Mouse (Mus musculus) lung, postnatal 0 days (tissue): ENCODE data around the gene Cds2.

Experiments used
- CTCF ChIP-seq: IDR thresholded peaks from 2 replicates; pipeline ENCODE4 v1.5.1; 2016; ENCODE audit warnings: antibody characterized with exemption, mild to moderate bottlenecking
- EP300 ChIP-seq: IDR thresholded peaks from 2 replicates; pipeline ENCODE4 v1.6.1; 2016; ENCODE audit warnings: antibody characterized with exemption, mild to moderate bottlenecking, control low read depth

DNA sequence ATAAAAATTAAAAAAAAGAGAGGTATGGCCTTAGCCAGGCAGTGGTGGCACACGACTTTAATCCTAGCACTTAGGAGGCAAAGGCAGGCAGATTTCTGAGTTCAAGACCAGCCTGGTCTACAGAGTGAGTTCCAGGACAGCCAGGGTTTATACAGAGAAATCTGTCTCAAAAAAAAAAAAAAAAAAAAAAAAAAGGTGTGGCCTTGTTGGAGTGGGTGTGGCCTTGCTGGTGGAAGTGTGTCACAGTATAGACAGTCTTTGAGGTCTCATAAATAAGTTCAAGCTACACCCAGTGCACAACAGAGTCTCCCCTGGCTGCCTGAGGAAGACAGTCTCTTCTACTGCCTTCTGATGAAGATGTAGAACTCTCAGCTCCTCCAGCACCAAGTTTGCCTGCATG is 54.2 kb downstream of the Cds2 start:
- TF ChIP-seq CTCF: no peak
- TF ChIP-seq EP300: no peak
